Mouse (Mus musculus): ENCODE results near the gene Maged1. TPM values are rescaled to one million over a fixed set of nuclear protein-coding genes. Genes with fewer than 3 reads are reported as not detected.

Gene Maged1
- polyA plus RNA-seq, 1 experiment, result 27.7 TPM

- Histone ChIP-seq H3K4me1 (ENCODE audit: control insufficient read depth, insufficient read depth, insufficient read length, low read length) (no peaks in the 10 kb centered on the region), H3K27me3 (ENCODE audit: control insufficient read depth, insufficient read depth, low read length) (no peaks in the 10 kb centered on the region), H3K27ac (ENCODE audit: insufficient read depth, low read depth, low read length) (no peak overlapping the region), H3K4me3 (ENCODE audit: low read depth, low read length) (no peak overlapping the region), H3K36me3 (ENCODE audit: control insufficient read depth, insufficient read depth, low read length) (no peaks in the 10 kb centered on the region)
- no peak for TF ChIP-seq CTCF (IDR thresholded peaks at IDR 0.05; ENCODE audit: extremely low read depth, insufficient read length, insufficient replicate concordance, low read depth, low read length)
- TF ChIP-seq POLR2A (IDR thresholded peaks at IDR 0.05; ENCODE audit: low read depth, low read length), result no peak
- WGBS, result 95% methylated on average over 2 of the region's 2 CpGs
These were observed 55.7 kb downstream of the Maged1 start for GRCm38 (mm10) chrX:94486001-94486792.

Other genes starting within 250 kb of the Maged1 start
- not detected in 2 replicates for gene Fam90a1b, start 175.4 kb downstream of the Maged1 start, polyA plus RNA-seq (2012; rRNA removed)
- gene Apoo, start 175.0 kb downstream of the Maged1 start, polyA plus RNA-seq (2012; rRNA removed), result 1.8 and 2.4 TPM in 2 replicates
- 0.37 and 0.94 TPM in 2 replicates for gene Gspt2, start 93.9 kb upstream of the Maged1 start, polyA plus RNA-seq (2012; rRNA removed)
- gene Zxdb, start 182.4 kb upstream of the Maged1 start, polyA plus RNA-seq (2012; rRNA removed), result 1.1 TPM in 2 replicates

Measured in small intestine, adult 2 months (tissue).